Mouse (Mus musculus) forebrain, embryonic 15.5 days (tissue): ENCODE data around the gene Eml4. TPM values are rescaled to one million over a fixed set of nuclear protein-coding genes. Genes with fewer than 3 reads are reported as not detected.

Source experiments
- ATAC-seq: fragments of 200-750 bp; cut with Nextera tagmentation; replicated peaks from 2 replicates; pipeline ENCODE4 v1.8.0; 2017; ENCODE audit warnings: mild to moderate bottlenecking, moderate TSS enrichment, moderate library complexity
- H3K27ac ChIP-seq: fragments of 300-500 bp; sonication (generic); replicated peaks from 2 replicates; pipeline ENCODE4 v1.5.1; 2015; ENCODE audit warnings: mild to moderate bottlenecking, inconsistent platforms
- H3K27me3 ChIP-seq: fragments of 300-500 bp; sonication (generic); 2 replicates; pipeline ENCODE4 v1.6.1; 2015; ENCODE audit warnings: inconsistent platforms
- H3K36me3 ChIP-seq: fragments of 300-500 bp; sonication (generic); 2 replicates; pipeline ENCODE4 v1.6.1; 2015; ENCODE audit warnings: mild to moderate bottlenecking, inconsistent platforms
- H3K4me1 ChIP-seq: fragments of 300-500 bp; sonication (generic); 2 replicates; pipeline ENCODE4 v1.6.1; 2015; ENCODE audit warnings: inconsistent platforms
- H3K4me2 ChIP-seq: fragments of 300-500 bp; sonication (generic); replicated peaks from 2 replicates; pipeline ENCODE4 v1.6.1; 2015; ENCODE audit warnings: mild to moderate bottlenecking, inconsistent platforms
- H3K4me3 ChIP-seq: fragments of 300-500 bp; sonication (generic); 2 replicates; pipeline ENCODE4 v1.5.1; 2015; ENCODE audit warnings: mild to moderate bottlenecking, inconsistent platforms
- H3K9ac ChIP-seq: fragments of 300-500 bp; sonication (generic); replicated peaks from 2 replicates; pipeline ENCODE4 v1.6.1; 2015; ENCODE audit warnings: mild to moderate bottlenecking, inconsistent platforms
- H3K9me3 ChIP-seq: fragments of 300-500 bp; sonication (generic); 2 replicates; pipeline ENCODE4 v1.6.1; 2016; ENCODE audit warnings: inconsistent platforms
- WGBS: fragments of 180-500 bp; shearing (Covaris S2); methylation state at CpG from one replicate; pipeline ENCODE4 v1.1.7; 2015; ENCODE audit warnings: mixed read lengths; 5-methylcytosine and 5-hydroxymethylcytosine counted together
- polyA plus RNA-seq: library from polyadenylated mRNA; unstranded; fragments of >200 nt; fragmentation: Nextera tagmentation; extraction: Ambion mirVana; gene quantifications from 2 replicates; pipeline ENCODE4 v1.2.1, GENCODE M21; 2015

The Eml4 gene
- polyA plus RNA-seq, 1 experiment from 2014 or later: 34.8 TPM

- Histone ChIP-seq H3K9me3 (no peaks in the 10 kb centered on the region), H3K4me2 (peak overlapping the region; percentile 50), H3K4me3 (peak overlapping the region; percentile 30), H3K27me3 (no peaks in the 10 kb centered on the region), H3K9ac (peak overlapping the region; percentile 42; the same call in 1 of the 2 replicates), H3K27ac (peak overlapping the region; percentile 74), H3K4me1 (peaks cover 22% of the 10 kb centered on the region), H3K36me3 (no peaks in the 10 kb centered on the region)
- peak; percentile 81 for ATAC-seq
- WGBS: 9% methylated on average over 25 of the region's 25 CpGs
Observed at GRCm38 (mm10) chr17:83322621-83323335, 28.0 kb upstream of the Eml4 start.

DNA sequence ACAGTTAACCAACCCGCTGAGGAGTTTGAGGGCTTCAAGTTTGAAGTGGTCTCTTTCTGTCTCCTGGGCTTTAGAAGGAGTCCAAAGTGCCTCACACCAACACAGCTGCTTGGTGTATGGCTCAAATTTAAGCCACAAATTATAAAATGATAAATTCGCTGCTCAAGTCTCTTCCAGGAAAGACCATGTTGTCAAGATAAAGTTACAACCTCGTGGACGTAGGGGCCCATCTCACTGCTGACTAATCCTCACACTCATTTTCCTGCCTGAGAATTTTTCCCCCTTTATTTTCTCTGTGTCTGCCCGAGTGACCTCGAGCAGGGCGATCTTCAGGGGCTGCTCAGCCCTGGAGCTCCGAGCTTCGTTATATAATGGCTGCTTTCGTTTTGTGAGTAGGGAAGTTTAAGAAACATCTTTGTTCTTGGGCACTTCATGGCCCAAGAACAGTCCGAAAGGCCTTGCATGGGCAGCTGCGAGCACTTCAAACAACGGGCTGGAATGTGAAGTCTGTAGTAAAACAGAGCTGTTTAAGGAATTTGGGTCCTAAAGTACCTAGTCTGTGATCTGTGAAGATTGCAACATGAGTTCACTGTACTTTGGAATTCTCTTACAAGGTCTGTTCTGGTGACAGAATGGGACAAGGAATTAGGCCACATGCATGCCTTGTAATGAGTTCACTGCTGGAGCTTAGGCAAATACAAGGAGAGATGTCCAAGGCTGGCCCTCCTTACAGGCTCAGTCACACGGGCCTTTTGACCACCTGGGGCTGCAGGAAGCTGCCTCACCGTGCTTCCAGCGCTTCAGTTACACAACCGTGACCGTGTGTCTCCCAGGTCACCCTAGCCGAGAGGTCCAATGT lies 27.1 kb upstream of the Eml4 start:
- Histone ChIP-seq H3K27ac (0 out of 2 replicates have a peak overlapping the region, but pooled peaks have one; percentile 5), H3K27me3 (no peaks in the 10 kb centered on the region), H3K9me3 (no peaks in the 10 kb centered on the region), H3K9ac (no peak overlapping the region), H3K4me2 (no peak overlapping the region), H3K4me1 (peaks cover 22% of the 10 kb centered on the region), H3K36me3 (no peaks in the 10 kb centered on the region), H3K4me3 (no peak overlapping the region)
- 49% methylated on average over 19 of the region's 19 CpGs for WGBS
- ATAC-seq: no peak

- 78% methylated on average over 11 of the region's 11 CpGs for WGBS
- H3K36me3 ChIP-seq: no peaks in the 10 kb centered on the region
- H3K4me3 ChIP-seq: no peak overlapping the region
Observed at GRCm38 (mm10) chr17:83324269-83324616, 26.5 kb upstream of the Eml4 start.

GRCm38 (mm10) chr17:83335183-83335584 lies 15.5 kb upstream of the Eml4 start:
- Histone ChIP-seq H3K4me1 (no peaks in the 10 kb centered on the region), H3K27ac (no peak overlapping the region), H3K9me3 (no peaks in the 10 kb centered on the region), H3K4me3 (no peak overlapping the region), H3K36me3 (no peaks in the 10 kb centered on the region), H3K4me2 (no peak overlapping the region; the same call in 1 of the 2 replicates), H3K27me3 (no peaks in the 10 kb centered on the region), H3K9ac (no peak overlapping the region)
- ATAC-seq: no peak
- WGBS: 48% methylated on average over 13 of the region's 13 CpGs

More at GRCm38 (mm10) chr17:83324269-83324616, 26.5 kb upstream of the Eml4 start:
- H3K27ac ChIP-seq: no peak overlapping the region
- H3K27me3 ChIP-seq: no peaks in the 10 kb centered on the region
- no peak overlapping the region for H3K4me2 ChIP-seq
- H3K9me3 ChIP-seq: no peaks in the 10 kb centered on the region
- no peak overlapping the region for H3K9ac ChIP-seq
- ATAC-seq: no peak
- peaks cover 23% of the 10 kb centered on the region for H3K4me1 ChIP-seq

- Histone ChIP-seq H3K4me1 (no peaks in the 10 kb centered on the region), H3K4me2 (no peak overlapping the region), H3K9me3 (no peaks in the 10 kb centered on the region), H3K9ac (no peak overlapping the region), H3K36me3 (no peaks in the 10 kb centered on the region), H3K27ac (no peak overlapping the region), H3K27me3 (no peaks in the 10 kb centered on the region), H3K4me3 (no peak overlapping the region)
- 85% methylated on average over 13 of the region's 13 CpGs for WGBS
- ATAC-seq: no peak
Observed at GRCm38 (mm10) chr17:83337051-83337898, 13.5 kb upstream of the Eml4 start.

DNA sequence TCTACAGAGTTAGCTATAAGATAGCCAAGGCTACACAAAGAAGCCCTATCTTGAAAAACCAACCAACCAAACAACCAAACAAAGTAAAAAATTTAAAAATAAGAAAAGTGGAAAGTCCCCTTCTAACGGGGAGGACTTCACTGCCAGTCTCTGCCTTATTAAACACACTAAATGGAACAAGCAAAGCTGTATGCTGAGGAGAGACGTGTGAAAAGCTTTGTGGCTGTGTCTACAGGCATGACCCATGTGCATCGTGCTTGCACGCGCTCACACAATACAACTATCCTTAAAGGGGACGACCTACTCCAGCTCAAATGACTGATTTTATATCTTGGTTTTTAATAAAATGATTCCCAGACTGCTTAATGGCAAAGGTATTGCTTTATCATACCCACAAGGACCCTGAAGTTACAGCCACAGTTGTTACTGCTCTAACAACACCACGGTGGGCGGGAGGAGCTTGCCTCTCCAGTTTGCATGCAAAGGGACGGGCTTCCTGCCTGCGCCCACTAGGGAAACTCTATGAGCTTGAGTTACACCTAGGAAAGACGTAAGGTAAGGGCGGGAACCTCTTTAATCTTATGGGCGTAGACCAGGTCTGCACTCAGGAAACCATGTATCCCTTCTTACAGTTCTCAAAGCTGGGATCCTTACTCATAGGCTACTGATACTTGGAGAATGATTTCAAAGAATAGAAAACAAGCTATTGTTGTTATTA lies 11.2 kb upstream of the Eml4 start:
- Histone ChIP-seq H3K4me2 (no peak overlapping the region), H3K36me3 (no peaks in the 10 kb centered on the region), H3K4me3 (no peak overlapping the region), H3K27me3 (no peaks in the 10 kb centered on the region), H3K27ac (no peak overlapping the region), H3K4me1 (no peaks in the 10 kb centered on the region), H3K9me3 (no peaks in the 10 kb centered on the region), H3K9ac (no peak overlapping the region)
- no peak for ATAC-seq
- WGBS: 82% methylated on average over 13 of the region's 13 CpGs

GRCm38 (mm10) chr17:83340895-83341524 lies 9.7 kb upstream of the Eml4 start:
- no peaks in the 10 kb centered on the region for H3K27me3 ChIP-seq
- no peak overlapping the region for H3K9ac ChIP-seq
- H3K9me3 ChIP-seq: no peaks in the 10 kb centered on the region
- no peak overlapping the region for H3K4me2 ChIP-seq
- H3K4me1 ChIP-seq: no peaks in the 10 kb centered on the region
- H3K4me3 ChIP-seq: no peak overlapping the region
- no peak overlapping the region for H3K27ac ChIP-seq
- 76% methylated on average over 16 of the region's 16 CpGs for WGBS
- ATAC-seq: no peak
- no peaks in the 10 kb centered on the region for H3K36me3 ChIP-seq

- Histone ChIP-seq H3K9me3 (no peaks in the 10 kb centered on the region), H3K27ac (no peak overlapping the region), H3K9ac (no peak overlapping the region), H3K4me2 (no peak overlapping the region), H3K4me3 (no peak overlapping the region), H3K36me3 (no peaks in the 10 kb centered on the region), H3K4me1 (no peaks in the 10 kb centered on the region), H3K27me3 (no peaks in the 10 kb centered on the region)
- no peak for ATAC-seq
- WGBS: 72% methylated on average over 7 of the region's 7 CpGs
Observed at GRCm38 (mm10) chr17:83344226-83344625, 6.5 kb upstream of the Eml4 start.

- Histone ChIP-seq H3K36me3 (no peaks in the 10 kb centered on the region), H3K27ac (no peak overlapping the region), H3K9ac (no peak overlapping the region), H3K4me3 (no peak overlapping the region), H3K4me1 (peaks cover 24% of the 10 kb centered on the region), H3K9me3 (no peaks in the 10 kb centered on the region), H3K4me2 (no peak overlapping the region), H3K27me3 (no peaks in the 10 kb centered on the region)
- ATAC-seq: no peak
- WGBS: 76% methylated on average over 9 of the region's 9 CpGs
Observed at GRCm38 (mm10) chr17:83348056-83348822, 2.5 kb upstream of the Eml4 start.

- Histone ChIP-seq H3K9ac (peak overlapping the region; percentile 84), H3K36me3 (no peaks in the 10 kb centered on the region), H3K27ac (peak overlapping the region; percentile 87), H3K4me1 (peaks cover 33% of the 10 kb centered on the region), H3K4me3 (peak overlapping the region; percentile 87), H3K9me3 (no peaks in the 10 kb centered on the region), H3K27me3 (no peaks in the 10 kb centered on the region), H3K4me2 (peak overlapping the region; percentile 55)
- WGBS: 1% methylated on average over 54 of the region's 57 CpGs
- peak; percentile 76 for ATAC-seq
Observed at GRCm38 (mm10) chr17:83351119-83351531, 394 bp downstream of the Eml4 start.
